Mouse (Mus musculus): ENCODE measurements around the gene Atp6v0a1.

GRCm38 (mm10) chr11:101052751-101053473 is 43.7 kb downstream of the Atp6v0a1 start:
- TF ChIP-seq POLR2A (IDR thresholded peaks at IDR 0.05; ENCODE audit: insufficient read length, low read depth) (no peak), SRF (IDR thresholded peaks at IDR 0.05; ENCODE audit: control insufficient read depth, insufficient read length, low read depth) (no peak), MYOD1 (IDR thresholded peaks at IDR 0.05; ENCODE audit: control insufficient read depth in 1 of 3, insufficient read length in 2 of 3, low read depth in 2 of 3) (no peak)
